Mouse (Mus musculus): ENCODE measurements around the gene Dalrd3. TPM values are rescaled to one million over a fixed set of nuclear protein-coding genes. Genes with fewer than 3 reads are reported as not detected.
"Not testable (repeated sequence)": the region's sequence is repeated elsewhere in the genome, so short reads cannot be mapped to it uniquely, and the experiment has no call there.

Gene Dalrd3
- polyA plus RNA-seq, 3 experiments from 2014 or later: 47.6 to 79.7 (median 68.7) TPM

GRCm38 (mm10) chr9:108573774-108574690 is 4.3 kb downstream of the Dalrd3 start:
- ATAC-seq: no peak

DNA sequence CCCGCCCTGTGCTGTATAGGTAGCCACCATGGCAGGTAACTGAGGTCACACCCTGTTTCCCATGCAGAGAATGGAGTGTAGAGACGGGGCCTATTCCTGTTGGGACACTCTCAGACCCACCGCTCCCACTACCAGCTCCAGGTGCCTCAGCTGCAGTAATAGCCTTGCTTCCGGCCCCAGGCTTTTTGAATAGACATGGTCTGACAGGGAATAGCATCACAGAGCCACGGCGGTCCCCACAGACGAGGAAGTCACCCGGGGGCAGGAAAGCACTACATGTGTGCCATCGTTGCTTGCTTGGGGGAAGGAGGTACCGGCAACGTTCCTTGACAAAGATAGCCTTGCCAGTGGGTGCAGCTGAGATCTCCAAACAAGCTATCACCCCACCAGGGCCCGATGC is 5.2 kb downstream of the Dalrd3 start:
- ATAC-seq: no peak

DNA sequence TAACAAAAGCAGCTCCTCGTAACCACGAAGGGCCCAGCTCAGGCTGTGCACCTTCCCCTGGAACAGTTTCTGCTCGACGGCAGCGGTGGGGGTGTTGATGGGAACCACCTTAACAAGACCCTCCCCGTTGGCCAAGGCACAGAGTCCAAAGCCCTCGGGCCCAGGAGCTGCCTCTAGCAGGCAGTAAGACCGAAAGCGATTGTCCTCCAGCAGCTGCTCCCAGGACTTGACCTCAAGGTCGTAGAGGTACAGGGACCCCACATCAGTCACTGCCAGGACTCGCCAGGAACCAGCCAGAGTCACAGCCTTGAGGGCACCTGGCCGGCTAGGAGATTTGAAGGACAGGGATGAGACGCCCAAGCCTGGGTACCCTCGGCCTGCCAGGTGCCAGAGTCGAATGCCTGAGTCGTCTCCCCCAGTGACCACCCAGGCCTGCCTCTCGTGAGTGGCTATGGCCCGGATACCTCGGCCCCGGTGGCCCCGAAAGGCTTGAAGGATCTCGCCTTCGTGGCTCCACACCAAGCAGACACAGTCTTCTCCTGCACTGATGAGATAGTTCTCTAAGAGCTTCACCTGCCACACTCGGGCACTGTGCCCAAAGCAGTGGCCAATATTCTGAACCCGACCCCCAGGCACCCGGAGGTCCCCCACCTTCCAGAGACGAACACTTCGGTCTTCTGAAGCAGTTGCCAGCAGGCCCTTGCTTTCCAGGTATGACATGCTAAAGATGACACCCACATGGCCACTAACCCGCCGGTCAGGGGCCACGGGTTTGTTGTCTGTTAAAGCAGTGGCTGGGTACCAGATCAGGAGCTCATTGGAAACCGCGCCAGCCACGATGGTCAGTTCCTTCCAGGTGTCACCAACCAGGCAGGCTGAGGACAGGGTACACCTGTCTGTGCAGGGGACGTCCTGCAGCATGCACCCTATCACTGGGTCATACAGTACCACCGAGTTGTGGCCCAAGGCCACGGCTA is 5.9 kb downstream of the Dalrd3 start:
- ATAC-seq: no peak

DNA sequence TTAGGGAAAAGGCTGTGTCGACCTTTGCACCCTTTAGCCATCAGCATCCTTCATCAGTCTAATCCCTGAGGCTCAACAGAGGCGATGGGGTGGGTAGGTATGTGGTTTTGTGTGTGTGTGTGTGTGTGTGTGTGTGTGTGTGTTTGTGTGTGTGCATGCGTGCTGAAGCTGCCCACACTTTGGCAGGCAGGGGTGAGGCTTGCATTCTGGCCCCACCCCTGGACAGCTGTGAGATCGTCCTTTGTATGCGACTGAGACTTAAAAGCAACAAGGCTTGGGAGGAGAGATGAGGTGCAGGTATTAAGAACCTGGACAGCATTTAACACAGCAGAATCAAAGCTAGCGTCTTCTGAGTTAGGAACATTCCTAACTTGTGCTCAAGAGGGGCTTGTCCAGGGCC is 7.3 kb downstream of the Dalrd3 start:
- no peak for ATAC-seq

GRCm38 (mm10) chr9:108577934-108578544 is 8.4 kb downstream of the Dalrd3 start:
- ATAC-seq: no peak

DNA sequence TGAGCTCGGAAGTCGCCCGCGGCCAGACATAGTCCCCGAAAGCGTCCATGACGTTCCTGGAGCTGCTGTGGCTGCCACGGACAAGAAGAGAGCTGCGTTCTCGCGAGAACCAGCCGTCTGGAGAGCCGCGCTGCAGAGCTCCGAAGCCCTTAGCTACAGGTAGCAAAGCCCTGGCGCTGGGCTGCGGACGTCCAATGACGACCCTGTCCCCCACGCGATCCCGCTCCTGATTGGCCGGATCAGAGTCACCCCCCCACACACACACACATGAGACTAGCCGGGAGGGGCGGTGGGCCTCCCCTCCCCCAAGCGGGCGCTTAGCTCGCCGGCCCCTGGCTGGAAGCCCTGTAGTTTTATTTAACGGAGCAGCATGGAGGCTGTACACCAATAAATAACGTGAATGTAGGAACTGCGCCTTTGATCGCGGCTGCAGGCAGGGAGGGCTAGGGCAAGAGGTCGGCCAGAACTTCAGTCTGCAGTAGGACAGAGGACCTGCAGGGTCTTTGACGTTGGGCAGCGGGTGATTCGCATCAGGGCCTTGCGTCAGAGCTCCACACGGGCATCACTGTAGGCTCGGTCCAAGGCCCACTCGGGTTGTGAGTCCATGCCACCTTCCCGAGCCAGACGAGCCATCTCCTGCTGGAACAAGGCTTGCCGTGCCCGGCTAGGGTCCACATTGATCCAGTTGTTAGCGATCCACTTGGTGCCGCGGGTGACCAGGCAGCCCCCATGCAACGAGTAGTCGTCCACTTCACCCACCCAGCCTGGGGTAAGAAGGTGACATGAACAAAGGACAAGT is 9.1 kb downstream of the Dalrd3 start, which contains the start of gene Wdr6:
Gene Wdr6 (minus strand): TSS at position 195 of the 799 bp plus-strand sequence.
- peak; percentile 99 for ATAC-seq

DNA sequence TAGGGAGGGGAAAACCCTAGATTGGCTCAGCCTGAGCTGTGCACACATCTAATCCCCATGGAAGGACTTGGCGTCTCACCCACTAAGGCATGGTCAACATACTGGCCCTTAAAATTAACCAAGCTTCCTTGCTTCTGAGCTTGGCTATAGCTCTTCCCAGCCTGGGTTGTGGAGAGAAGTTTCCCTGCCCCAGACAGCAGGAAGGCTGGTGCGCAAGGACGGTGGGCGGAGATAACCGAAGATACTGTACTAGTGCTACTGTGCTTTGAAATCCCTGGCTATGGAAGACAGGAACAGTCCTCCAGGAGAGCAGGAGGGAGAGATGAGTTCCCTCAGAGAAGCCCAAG is 9.6 kb downstream of the Dalrd3 start:
- no peak for ATAC-seq

- no peak for ATAC-seq
Measured at GRCm38 (mm10) chr9:108587571-108588180, 18.0 kb downstream of the Dalrd3 start.

GRCm38 (mm10) chr9:108589229-108589628 is 19.5 kb downstream of the Dalrd3 start:
- no peak for ATAC-seq

DNA sequence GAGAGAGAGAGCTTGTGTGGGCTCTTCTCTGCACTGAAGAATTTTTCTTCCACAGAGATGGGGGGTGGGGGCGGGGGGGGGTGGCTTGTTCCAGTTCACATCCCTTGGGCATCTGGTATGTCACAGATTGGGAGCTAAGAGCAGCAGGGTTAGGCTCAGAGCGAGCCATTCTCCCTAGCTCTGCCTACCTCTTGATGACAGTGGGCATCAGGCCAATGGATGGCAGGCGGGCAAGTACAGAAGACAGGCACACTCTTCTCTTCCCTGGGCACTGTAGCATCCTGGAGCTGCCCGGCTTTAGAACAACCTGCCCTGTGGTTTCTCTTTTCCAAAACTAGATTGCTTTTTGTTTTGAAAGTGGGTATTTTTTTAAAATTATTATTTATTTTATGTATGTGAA is 21.8 kb downstream of the Dalrd3 start:
- no peak for ATAC-seq

GRCm38 (mm10) chr9:108594354-108594753 is 24.7 kb downstream of the Dalrd3 start:
- ATAC-seq: no peak

DNA sequence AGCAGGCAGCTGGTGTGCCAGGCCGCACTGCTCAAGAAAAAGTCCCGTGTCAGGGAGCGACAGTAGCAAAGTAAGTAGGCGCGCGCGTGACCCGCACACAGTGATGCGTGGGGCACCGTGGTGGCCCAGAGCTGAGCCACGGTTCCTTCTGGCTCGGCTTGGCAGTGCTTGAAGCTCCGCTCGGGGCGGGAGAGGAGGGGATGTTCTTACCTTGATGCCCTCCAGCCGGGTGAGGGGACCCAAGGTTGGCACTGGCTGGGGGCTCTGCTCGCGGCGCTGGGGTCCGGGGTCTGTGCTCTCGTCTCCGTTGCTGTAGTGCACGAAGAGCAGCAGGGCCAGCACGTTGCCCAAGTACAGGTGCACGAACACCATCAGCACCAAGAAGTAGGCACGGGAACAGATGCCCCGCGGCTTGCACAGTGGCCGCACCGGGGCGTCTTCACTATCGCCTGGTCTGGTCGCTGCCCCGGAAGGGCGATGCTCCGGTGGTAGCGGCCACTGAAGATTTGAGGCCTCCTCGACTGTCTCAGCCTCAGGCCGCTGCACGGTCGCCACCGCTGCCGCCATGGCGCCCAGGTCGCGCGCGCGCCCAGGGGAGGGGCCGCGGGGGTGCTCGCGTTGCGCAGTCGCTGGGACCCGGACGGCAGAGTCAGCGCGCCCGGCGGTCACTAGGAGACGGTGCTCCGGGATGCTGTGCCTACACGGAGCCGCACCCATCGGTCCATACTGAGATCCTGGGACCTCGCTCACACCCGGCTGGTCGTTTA is 27.5 kb downstream of the Dalrd3 start, which contains the start of gene P4htm:
Gene P4htm (minus strand): TSS at position 670 of the 767 bp plus-strand sequence.
- ATAC-seq: peak; percentile 76

- no peak for ATAC-seq
Measured at GRCm38 (mm10) chr9:108599021-108599566, 29.4 kb downstream of the Dalrd3 start.

GRCm38 (mm10) chr9:108600011-108600410 is 30.3 kb downstream of the Dalrd3 start:
- ATAC-seq: no peak

- ATAC-seq: no peak
Measured at GRCm38 (mm10) chr9:108601986-108602385, 32.3 kb downstream of the Dalrd3 start.

- not testable (repeated sequence) for ATAC-seq
Measured at GRCm38 (mm10) chr9:108607929-108608328, 38.2 kb downstream of the Dalrd3 start.

DNA sequence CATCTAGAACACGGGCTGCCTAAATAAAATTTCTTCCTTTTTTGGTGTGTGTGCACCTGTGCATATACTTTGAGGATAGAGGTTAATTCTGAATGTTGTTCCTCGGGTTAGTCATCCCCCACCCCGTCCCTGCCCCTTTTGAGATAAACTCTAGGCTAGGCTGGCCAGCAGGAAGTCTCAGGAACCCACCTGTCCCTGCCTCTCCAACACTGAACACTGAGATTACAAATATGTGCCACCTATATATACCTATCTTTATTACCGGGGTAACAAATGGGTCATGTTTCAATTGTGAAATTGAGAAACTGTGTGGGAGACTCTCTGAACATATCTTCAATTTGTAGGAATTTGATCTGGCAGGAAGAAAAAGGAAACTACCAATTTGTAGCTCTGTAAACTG is 39.2 kb downstream of the Dalrd3 start:
- ATAC-seq: no peak

DNA sequence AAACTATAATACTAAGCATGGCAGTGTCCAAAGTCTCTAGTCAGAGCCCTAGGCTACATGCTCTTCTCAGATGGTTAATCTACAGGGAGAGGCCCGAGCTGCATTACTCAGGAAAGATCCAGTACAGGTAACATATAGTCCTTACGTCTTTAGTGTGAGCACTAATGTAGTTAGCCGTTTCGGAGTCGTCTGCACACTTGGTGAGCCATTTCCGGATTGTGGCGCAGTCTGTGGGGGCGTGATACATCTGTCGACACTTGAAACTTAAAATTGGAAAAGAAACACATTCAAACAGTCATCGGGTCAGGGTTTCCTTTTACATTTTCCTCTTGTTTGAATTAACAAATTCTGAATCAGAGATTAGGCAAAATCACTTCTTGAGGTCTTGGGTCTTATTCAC is 41.8 kb downstream of the Dalrd3 start:
- ATAC-seq: no peak

- ATAC-seq: no peak
Measured at GRCm38 (mm10) chr9:108617301-108617700, 47.6 kb downstream of the Dalrd3 start.

Data from inflammation-experienced regulatory T-cells, adult 6 months (primary cell).